In the genomic region with DNA sequence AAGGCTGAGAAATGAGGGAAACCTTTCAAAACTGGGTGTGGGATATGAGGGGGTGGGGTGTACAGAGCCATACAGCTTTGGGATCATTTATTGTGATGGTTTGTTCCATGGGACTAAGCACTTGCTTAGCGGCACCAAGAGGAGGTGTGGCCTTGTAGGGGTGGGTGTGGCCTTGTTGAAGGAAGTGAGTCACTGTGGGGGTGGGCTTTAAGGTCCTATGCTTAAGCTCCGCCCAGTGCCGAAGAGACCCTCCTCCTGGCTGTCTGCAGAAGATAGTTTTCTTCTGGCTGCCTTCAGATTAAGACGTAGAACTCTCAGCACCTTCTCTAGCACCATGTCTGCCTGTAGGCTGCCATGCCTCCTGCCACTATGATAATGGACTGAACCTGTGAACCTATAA, we compare ENCODE assay signal across 24 mouse cellular contexts. TPM values are rescaled to one million over a fixed set of nuclear protein-coding genes. Genes with fewer than 3 reads are reported as not detected.
A peak's percentile ranks its signal among the peaks of the same experiment; 100 is the strongest.
DNase-seq lines count a peak whose midpoint lies in the region; ATAC-seq lines count a peak whose summit lies in the region.
"Had no signal": no experiment of that assay in that cellular context is flagged by ENCODE, and none has a peak within 500 bp of the region (broad histone marks: within the 10 kb centered on the region; RNA-seq: fewer than 3 reads in every experiment).

No protein-coding gene starts in this region.

- H3K9me3 ChIP-seq in kidney, embryonic 15.5 days (replicated peaks): no peaks in the 10 kb centered on the region

- no peak overlapping the region for H3K9ac ChIP-seq in kidney, embryonic 15.5 days

- WGBS in kidney, embryonic 15.5 days: 91% methylated on average over 4 of the region's 4 CpGs

- no peak overlapping the region for H3K4me3 ChIP-seq in kidney, embryonic 15.5 days (replicated peaks)

- H3K4me1 ChIP-seq in kidney, embryonic 15.5 days: no peaks in the 10 kb centered on the region

- intact Hi-C loops in heart, postnatal 10 days (cut with DNase I): no loop called here

- H3K27me3 ChIP-seq in kidney, embryonic 15.5 days: no peaks in the 10 kb centered on the region

- H3K4me2 ChIP-seq in kidney, embryonic 15.5 days: no peak overlapping the region

- no peak for ATAC-seq in kidney, embryonic 15.5 days (replicated peaks; ENCODE audit: low FRiP score)
- ATAC-seq: activated CD4-positive, CD25-positive, alpha-beta regulatory T cell, adult 4 months; CD4-positive, CD25-positive, alpha-beta regulatory T cell, adult 4 months; Patski had no signal

- DNase-seq in heart, adult 11 months: peak; percentile 43
- DNase-seq in heart, postnatal 10 days: no peak
- DNase-seq in ES-CJ7 (ENCODE audit: low read depth, low spot score) (peak; percentile 73), R1 (ENCODE audit: low read depth, low spot score) (peak; percentile 89), ZHBTc4 (ENCODE audit: low read depth, low spot score) (peak; percentile 88)
- DNase-seq in thymus, postnatal 0 days (ENCODE audit: low spot score): no peak
- no peak for DNase-seq in embryo, embryonic 9.5 days (ENCODE audit: extremely low spot score)
- DNase-seq: adrenal gland, adult 2 months; adrenal gland, adult 8-10 months; adrenal gland, postnatal 10 days; adrenal gland, postnatal 14 days; adrenal gland, postnatal 25 days; adrenal gland, postnatal 36 days; B cell, adult 2 months; cerebellum, adult 11 months; cerebellum, adult 11-12 months; cerebellum, adult 18-20 months; cerebellum, adult 2 months; cerebellum, adult 8-10 months had no signal

- no peaks in the 10 kb centered on the region for H3K36me3 ChIP-seq in kidney, embryonic 15.5 days
- H3K36me3 ChIP-seq: G1E had no signal

- no peak overlapping the region for H3K27ac ChIP-seq in kidney, embryonic 15.5 days

RNA-seq across cellular contexts. Expression of gene Ank3, which starts 9.1 kb away (rescaled TPM):
- 10 to 100 TPM; 58.0 to 76.6 TPM for total RNA-seq in heart, postnatal 10 days (2021)
- polyA plus RNA-seq in thymus, postnatal 0 days (2015; fragmentation: Nextera tagmentation; extraction: Ambion mirVana): 8.5 and 10.5 TPM in 2 replicates
- 43.9 and 47.9 TPM in 2 replicates for polyA plus RNA-seq in kidney, embryonic 15.5 days (2015; fragmentation: Nextera tagmentation; extraction: Ambion mirVana)
- polyA plus RNA-seq: G1E had no signal

RNA-seq across cellular contexts. Expression of gene Cdk1, which starts 36.8 kb away (rescaled TPM):
- total RNA-seq in heart, postnatal 10 days (2021): 10 to 100 TPM; 40.3 to 40.8 TPM
- polyA plus RNA-seq in thymus, postnatal 0 days (2015; fragmentation: Nextera tagmentation; extraction: Ambion mirVana): 394 and 415 TPM in 2 replicates
- polyA plus RNA-seq in kidney, embryonic 15.5 days (2015; fragmentation: Nextera tagmentation; extraction: Ambion mirVana): 490 and 496 TPM in 2 replicates

Comparison
In these comparisons a context has a peak if more than half of its experiments do, and no peak if none do; other contexts are left out.
1. DNase-seq: peak in heart, adult 11 months (single experiment), ES-CJ7 (single experiment), R1 (single experiment) and ZHBTc4 (single experiment); none in heart, postnatal 10 days (0 of 2), thymus, postnatal 0 days (single experiment) and embryo, embryonic 9.5 days (single experiment).